Mouse (Mus musculus): ENCODE results near the gene Tas1r2. TPM values are rescaled to one million over a fixed set of nuclear protein-coding genes. Genes with fewer than 3 reads are reported as not detected.

The Tas1r2 gene
- polyA plus RNA-seq (2015; fragmentation: Nextera tagmentation; extraction: Ambion mirVana) = not detected in 2 replicates

- WGBS = 88% methylated on average over 8 of the region's 8 CpGs
- Histone ChIP-seq H3K9me3 (replicated peaks; ENCODE audit: control insufficient read depth, low read length, poor library complexity, severe bottlenecking) (no peaks in the 10 kb centered on the region; the same call in 1 of the 2 replicates), H3K4me2 (ENCODE audit: low read length) (no peak within 1 kb of the TSS), H3K4me1 (ENCODE audit: control insufficient read depth, insufficient read depth, low read length) (no peaks in the 10 kb centered on the region), H3K4me3 (ENCODE audit: low read depth, low read length) (no peak within 1 kb of the TSS), H3K27ac (ENCODE audit: low read length) (no peak within 1 kb of the TSS), H3K9ac (ENCODE audit: low read depth, low read length) (no peak within 1 kb of the TSS), H3K36me3 (ENCODE audit: control insufficient read depth, insufficient read depth, low read length) (peaks cover 5% of the 10 kb centered on the region), H3K27me3 (ENCODE audit: control insufficient read depth, insufficient read depth, low read depth, low read length) (no peaks in the 10 kb centered on the region)
- no peak for ATAC-seq
These were observed at the start of gene Tas1r2 for GRCm38 (mm10) chr4:139653238-139653637. TSS of gene Tas1r2 (plus strand) at chr4:139653538.

GRCm38 (mm10) chr4:139605216-139605615, 48.1 kb upstream of the Tas1r2 start:
- ATAC-seq = no peak
- no peak overlapping the region for H3K9ac ChIP-seq (ENCODE audit: low read depth, low read length)
- H3K4me2 ChIP-seq (ENCODE audit: low read length) = no peak overlapping the region
- no peak overlapping the region for H3K4me3 ChIP-seq (ENCODE audit: low read depth, low read length)
- no peaks in the 10 kb centered on the region; the same call in 1 of the 2 replicates for H3K4me1 ChIP-seq (ENCODE audit: control insufficient read depth, insufficient read depth, low read length)
- 89% methylated on average over 11 of the region's 11 CpGs for WGBS
- no peaks in the 10 kb centered on the region for H3K9me3 ChIP-seq (replicated peaks; ENCODE audit: control insufficient read depth, low read length, poor library complexity, severe bottlenecking)
- peaks cover 2% of the 10 kb centered on the region; the same call in 1 of the 2 replicates for H3K36me3 ChIP-seq (ENCODE audit: control insufficient read depth, insufficient read depth, low read length)
- H3K27ac ChIP-seq (ENCODE audit: low read length) = no peak overlapping the region
- H3K27me3 ChIP-seq (ENCODE audit: control insufficient read depth, insufficient read depth, low read depth, low read length) = no peaks in the 10 kb centered on the region

GRCm38 (mm10) chr4:139606732-139607131, 46.6 kb upstream of the Tas1r2 start:
- Histone ChIP-seq H3K27me3 (ENCODE audit: control insufficient read depth, insufficient read depth, low read depth, low read length) (no peaks in the 10 kb centered on the region), H3K4me2 (ENCODE audit: low read length) (no peak overlapping the region), H3K4me1 (ENCODE audit: control insufficient read depth, insufficient read depth, low read length) (peaks cover 3% of the 10 kb centered on the region; the same call in 1 of the 2 replicates), H3K9ac (ENCODE audit: low read depth, low read length) (no peak overlapping the region), H3K27ac (ENCODE audit: low read length) (no peak overlapping the region), H3K9me3 (replicated peaks; ENCODE audit: control insufficient read depth, low read length, poor library complexity, severe bottlenecking) (no peaks in the 10 kb centered on the region), H3K36me3 (ENCODE audit: control insufficient read depth, insufficient read depth, low read length) (peaks cover 2% of the 10 kb centered on the region; the same call in 1 of the 2 replicates), H3K4me3 (ENCODE audit: low read depth, low read length) (no peak overlapping the region)
- WGBS = 97% methylated on average over 5 of the region's 5 CpGs
- no peak for ATAC-seq

- H3K36me3 ChIP-seq (ENCODE audit: control insufficient read depth, insufficient read depth, low read length) = peaks cover 8% of the 10 kb centered on the region
- no peak overlapping the region for H3K4me2 ChIP-seq (ENCODE audit: low read length)
- no peak overlapping the region for H3K27ac ChIP-seq (ENCODE audit: low read length)
- H3K9ac ChIP-seq (ENCODE audit: low read depth, low read length) = no peak overlapping the region
- H3K4me1 ChIP-seq (ENCODE audit: control insufficient read depth, insufficient read depth, low read length) = 0 out of 2 replicates have a peak, but pooled peaks cover 3% of the 10 kb centered on the region
- WGBS = 62% methylated on average over 4 of the region's 4 CpGs
- H3K4me3 ChIP-seq (ENCODE audit: low read depth, low read length) = no peak overlapping the region
- ATAC-seq = no peak
- H3K9me3 ChIP-seq (replicated peaks; ENCODE audit: control insufficient read depth, low read length, poor library complexity, severe bottlenecking) = no peaks in the 10 kb centered on the region; the same call in 1 of the 2 replicates
- no peaks in the 10 kb centered on the region for H3K27me3 ChIP-seq (ENCODE audit: control insufficient read depth, insufficient read depth, low read depth, low read length)
These were observed 44.4 kb upstream of the Tas1r2 start for GRCm38 (mm10) chr4:139608975-139609374.

GRCm38 (mm10) chr4:139610954-139611353, 42.4 kb upstream of the Tas1r2 start:
- ATAC-seq = no peak
- 23% methylated on average over 6 of the region's 6 CpGs for WGBS
- peak overlapping the region; percentile 40 for H3K27ac ChIP-seq (ENCODE audit: low read length)
- no peak overlapping the region; the same call in 1 of the 2 replicates for H3K4me2 ChIP-seq (ENCODE audit: low read length)
- no peaks in the 10 kb centered on the region; the same call in 1 of the 2 replicates for H3K9me3 ChIP-seq (replicated peaks; ENCODE audit: control insufficient read depth, low read length, poor library complexity, severe bottlenecking)
- peaks cover 14% of the 10 kb centered on the region for H3K36me3 ChIP-seq (ENCODE audit: control insufficient read depth, insufficient read depth, low read length)
- H3K4me1 ChIP-seq (ENCODE audit: control insufficient read depth, insufficient read depth, low read length) = 0 out of 2 replicates have a peak, but pooled peaks cover 5% of the 10 kb centered on the region
- H3K27me3 ChIP-seq (ENCODE audit: control insufficient read depth, insufficient read depth, low read depth, low read length) = no peaks in the 10 kb centered on the region
- H3K4me3 ChIP-seq (ENCODE audit: low read depth, low read length) = no peak overlapping the region
- no peak overlapping the region for H3K9ac ChIP-seq (ENCODE audit: low read depth, low read length)

- peaks cover 7% of the 10 kb centered on the region; the same call in 1 of the 2 replicates for H3K4me1 ChIP-seq (ENCODE audit: control insufficient read depth, insufficient read depth, low read length)
- WGBS = 7% methylated on average over 10 of the region's 10 CpGs
- H3K4me3 ChIP-seq (ENCODE audit: low read depth, low read length) = no peak overlapping the region
- no peaks in the 10 kb centered on the region for H3K27me3 ChIP-seq (ENCODE audit: control insufficient read depth, insufficient read depth, low read depth, low read length)
- H3K4me2 ChIP-seq (ENCODE audit: low read length) = peak overlapping the region; percentile 38
- peak; percentile 43; the same call in 1 of the 2 replicates for ATAC-seq
- H3K9me3 ChIP-seq (replicated peaks; ENCODE audit: control insufficient read depth, low read length, poor library complexity, severe bottlenecking) = no peaks in the 10 kb centered on the region; the same call in 1 of the 2 replicates
- H3K27ac ChIP-seq (ENCODE audit: low read length) = peak overlapping the region; percentile 29; the same call in 1 of the 2 replicates
- H3K9ac ChIP-seq (ENCODE audit: low read depth, low read length) = peak overlapping the region; percentile 13; the same call in 1 of the 2 replicates
- peaks cover 14% of the 10 kb centered on the region for H3K36me3 ChIP-seq (ENCODE audit: control insufficient read depth, insufficient read depth, low read length)
These were observed 41.8 kb upstream of the Tas1r2 start for GRCm38 (mm10) chr4:139611542-139611953.

- Histone ChIP-seq H3K27me3 (ENCODE audit: control insufficient read depth, insufficient read depth, low read depth, low read length) (no peaks in the 10 kb centered on the region), H3K4me1 (ENCODE audit: control insufficient read depth, insufficient read depth, low read length) (peaks cover 12% of the 10 kb centered on the region; the same call in 1 of the 2 replicates), H3K4me3 (ENCODE audit: low read depth, low read length) (no peak overlapping the region), H3K9ac (ENCODE audit: low read depth, low read length) (no peak overlapping the region), H3K9me3 (replicated peaks; ENCODE audit: control insufficient read depth, low read length, poor library complexity, severe bottlenecking) (no peaks in the 10 kb centered on the region; the same call in 1 of the 2 replicates), H3K36me3 (ENCODE audit: control insufficient read depth, insufficient read depth, low read length) (peaks cover 14% of the 10 kb centered on the region), H3K4me2 (ENCODE audit: low read length) (no peak overlapping the region), H3K27ac (ENCODE audit: low read length) (no peak overlapping the region)
- 88% methylated on average over 21 of the region's 21 CpGs for WGBS
- ATAC-seq = no peak
These were observed 38.6 kb upstream of the Tas1r2 start for GRCm38 (mm10) chr4:139614524-139615260.

DNA sequence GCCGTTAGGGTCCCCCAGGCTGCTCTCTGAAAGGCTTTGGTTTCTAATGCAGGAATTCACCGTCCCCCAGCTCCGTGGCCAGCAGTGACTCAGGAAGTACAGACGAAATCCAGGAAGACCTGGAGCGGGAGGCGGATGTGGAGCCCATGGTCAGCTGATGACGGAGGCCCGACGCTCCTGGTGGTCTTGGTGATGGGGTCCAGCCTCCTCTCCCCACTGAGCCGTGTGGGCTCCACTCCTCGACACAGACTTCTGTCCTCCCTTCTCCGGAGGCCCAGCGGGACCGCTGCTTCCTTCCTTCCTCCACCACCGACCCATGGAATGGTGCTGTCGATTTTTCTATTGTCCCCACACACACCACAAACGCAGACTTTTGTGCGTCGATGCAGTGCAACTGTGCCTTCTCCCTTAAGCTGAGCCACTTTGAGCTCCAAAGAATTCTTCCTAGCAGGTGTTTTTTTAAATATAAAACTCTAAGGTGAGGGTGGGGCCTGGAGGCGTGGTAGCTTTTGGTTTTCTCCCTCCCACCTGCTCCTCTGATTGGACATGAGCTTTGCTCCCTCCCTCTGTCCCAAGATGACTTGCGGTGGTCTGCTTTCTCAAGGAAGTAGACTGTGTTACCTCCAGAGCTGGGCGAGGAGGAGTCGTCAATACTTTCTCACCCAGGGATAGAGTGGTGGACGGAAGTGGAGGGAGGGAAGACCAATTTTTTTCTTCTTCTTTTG, 36.9 kb upstream of the Tas1r2 start:
- peak overlapping the region; percentile 58 for H3K9ac ChIP-seq (ENCODE audit: low read depth, low read length)
- peak overlapping the region; percentile 47; the same call in 1 of the 2 replicates for H3K27ac ChIP-seq (ENCODE audit: low read length)
- peaks cover 14% of the 10 kb centered on the region for H3K36me3 ChIP-seq (ENCODE audit: control insufficient read depth, insufficient read depth, low read length)
- no peaks in the 10 kb centered on the region for H3K27me3 ChIP-seq (ENCODE audit: control insufficient read depth, insufficient read depth, low read depth, low read length)
- peaks cover 9% of the 10 kb centered on the region; the same call in 1 of the 2 replicates for H3K4me1 ChIP-seq (ENCODE audit: control insufficient read depth, insufficient read depth, low read length)
- ATAC-seq = peak; percentile 38; the same call in 1 of the 2 replicates
- H3K4me3 ChIP-seq (ENCODE audit: low read depth, low read length) = peak overlapping the region; percentile 34
- WGBS = 9% methylated on average over 24 of the region's 24 CpGs
- H3K4me2 ChIP-seq (ENCODE audit: low read length) = peak overlapping the region; percentile 52
- no peaks in the 10 kb centered on the region; the same call in 1 of the 2 replicates for H3K9me3 ChIP-seq (replicated peaks; ENCODE audit: control insufficient read depth, low read length, poor library complexity, severe bottlenecking)
